Mouse (Mus musculus) G1E (cell line): ENCODE measurements around the gene Pld1.

ENCODE experiments used
- CTCF ChIP-seq: IDR thresholded peaks from 2 replicates; pipeline ENCODE4 v1.5.1; 2012; ENCODE audit warnings: low read depth, low read length, inconsistent platforms, mixed read lengths
- GATA1 ChIP-seq: IDR thresholded peaks from 2 replicates; pipeline ENCODE4 v1.6.1; 2012; ENCODE audit warnings: borderline replicate concordance, low read length, inconsistent platforms, mixed read lengths
- TAL1 ChIP-seq: conservative IDR thresholded peaks from 2 replicates; pipeline ENCODE4 v1.6.1; 2012; ENCODE audit warnings: low read depth, low read length, inconsistent platforms, mixed read lengths

DNA sequence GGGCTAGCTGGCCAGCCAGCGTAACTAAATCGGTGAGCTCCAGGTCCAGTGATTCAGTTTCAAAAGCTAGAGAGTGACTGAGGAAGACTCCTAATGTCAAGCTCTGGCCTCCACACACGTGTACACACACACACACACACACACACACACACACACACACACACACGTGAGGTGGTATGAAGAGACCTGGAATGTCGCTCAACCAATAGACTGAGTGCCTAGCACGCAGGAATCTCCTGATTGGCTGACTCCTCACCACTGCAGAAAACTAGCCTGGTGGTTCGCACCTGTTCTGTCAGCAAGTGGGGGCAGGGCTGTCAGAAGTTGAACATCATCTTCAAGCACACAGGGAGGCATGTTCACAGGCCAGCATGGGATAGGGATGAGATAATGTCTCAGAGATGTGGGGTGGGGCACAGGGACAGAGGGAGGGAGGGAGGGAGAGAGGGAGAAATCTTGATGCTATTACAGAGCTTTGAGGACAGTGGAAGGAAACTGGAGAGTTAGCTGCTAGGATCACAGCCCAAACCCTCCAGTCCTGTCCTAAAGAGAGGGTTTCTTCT lies 31.8 kb upstream of the Pld1 start:
- no peak for TF ChIP-seq CTCF
- TF ChIP-seq TAL1, result no peak
- TF ChIP-seq GATA1, result no peak
